Mouse (Mus musculus) left cerebral cortex, postnatal 10 days (tissue): ENCODE measurements around the gene Trmt13. TPM values are rescaled to one million over a fixed set of nuclear protein-coding genes. Genes with fewer than 3 reads are reported as not detected.
A peak's percentile ranks its signal among the peaks of the same experiment; 100 is the strongest.

Source experiments
- DNase-seq, 2 experiments: peaks; one replicate each; pipeline ENCODE4 v3.0.0; 2021 to 2022; ENCODE audit warnings: low spot score in 2 of 2, mixed read lengths in 1 of 2; ENCODE audit errors: extremely low spot score in 1 of 2
- intact Hi-C: fragments of 180-260 bp; cut with DNase I; formaldehyde crosslinking; loops from one replicate; pipeline ENCODE4 v1.15.1; 2025
- total RNA-seq, 2 experiments: library from RNA; stranded (reverse); gene quantifications; 2 replicates each; pipeline ENCODE4 v1.2.3; 2021

Gene Trmt13
- total RNA-seq, 2 experiments from 2014 or later = 14.6 to 14.9 TPM

- intact Hi-C loops = loop anchor here (5.0 kb wide), 1 partner anchor 131 kb away; the partner anchor contains the start of gene Rtca
- no peak for DNase-seq
Observed at GRCm38 (mm10) chr3:116637693-116638476, 23.5 kb upstream of the Trmt13 start.

GRCm38 (mm10) chr3:116635799-116636198 lies 21.4 kb upstream of the Trmt13 start:
- DNase-seq = no peak
- intact Hi-C loops = loop anchor here (5.0 kb wide), 1 partner anchor 128 kb away; the partner anchor contains the start of gene Rtca

- intact Hi-C loops = loop anchor here (5.0 kb wide), 1 partner anchor 128 kb away; the partner anchor contains the start of gene Rtca
- DNase-seq = no peak
Observed at GRCm38 (mm10) chr3:116634853-116635252, 20.5 kb upstream of the Trmt13 start.

- intact Hi-C loops = no loop called here
Observed at GRCm38 (mm10) chr3:116634091-116634490, 19.7 kb upstream of the Trmt13 start.

GRCm38 (mm10) chr3:116632971-116633370 lies 18.6 kb upstream of the Trmt13 start:
- no peak for DNase-seq
- intact Hi-C loops = no loop called here

More at GRCm38 (mm10) chr3:116634091-116634490, 19.7 kb upstream of the Trmt13 start:
- no peak for DNase-seq

GRCm38 (mm10) chr3:116631459-116631858 lies 17.1 kb upstream of the Trmt13 start:
- no peak for DNase-seq
- intact Hi-C loops = no loop called here

- intact Hi-C loops = no loop called here
- no peak for DNase-seq
Observed at GRCm38 (mm10) chr3:116622641-116623040, 8.3 kb upstream of the Trmt13 start.

- no peak for DNase-seq
- intact Hi-C loops = no loop called here
Observed at GRCm38 (mm10) chr3:116620636-116621370, 6.4 kb upstream of the Trmt13 start.

GRCm38 (mm10) chr3:116618855-116619254 lies 4.5 kb upstream of the Trmt13 start:
- intact Hi-C loops = no loop called here
- DNase-seq = no peak

GRCm38 (mm10) chr3:116615318-116616068 lies 1.1 kb upstream of the Trmt13 start:
- intact Hi-C loops = no loop called here
- no peak for DNase-seq

GRCm38 (mm10) chr3:116604570-116604969 lies 9.8 kb downstream of the Trmt13 start:
- DNase-seq = no peak
- intact Hi-C loops = no loop called here

GRCm38 (mm10) chr3:116601781-116602180 lies 12.6 kb downstream of the Trmt13 start:
- intact Hi-C loops = no loop called here
- DNase-seq = no peak

GRCm38 (mm10) chr3:116601005-116601404 lies 13.4 kb downstream of the Trmt13 start:
- DNase-seq = no peak
- intact Hi-C loops = no loop called here

GRCm38 (mm10) chr3:116599705-116600104 lies 14.7 kb downstream of the Trmt13 start:
- DNase-seq = no peak
- intact Hi-C loops = loop anchor here (10.0 kb wide), 1 partner anchor 235 kb away; no protein-coding TSS in a partner anchor

GRCm38 (mm10) chr3:116595603-116595991 lies 18.8 kb downstream of the Trmt13 start:
- intact Hi-C loops = loop anchor here (10.0 kb wide), 1 partner anchor 239 kb away; no protein-coding TSS in a partner anchor
- DNase-seq = no peak

- intact Hi-C loops = loop anchor here (5.0 to 10.0 kb wide), 2 partner anchors 152 to 240 kb away; no protein-coding TSS in a partner anchor
- DNase-seq = peak; percentile 99
Observed at GRCm38 (mm10) chr3:116594728-116595602, 19.4 kb downstream of the Trmt13 start, which contains the start of gene Sass6. Gene Sass6, plus strand, starts transcription at chr3:116594982.

- peak in 1 of 2 experiments; percentile 31 for DNase-seq
- intact Hi-C loops = loop anchor here (5.0 to 10.0 kb wide), 2 partner anchors 153 to 241 kb away; no protein-coding TSS in a partner anchor
Observed at GRCm38 (mm10) chr3:116594076-116594727, 20.2 kb downstream of the Trmt13 start.
